Mouse (Mus musculus) liver, embryonic 14.5 days (tissue): ENCODE measurements around the gene Mogat2. TPM values are rescaled to one million over a fixed set of nuclear protein-coding genes. Genes with fewer than 3 reads are reported as not detected.

Experiments
- ATAC-seq: fragments of 200-750 bp; cut with Nextera tagmentation; 2 replicates; pipeline ENCODE4 v1.8.0; 2017; ENCODE audit warnings: moderate number of reproducible peaks, mild to moderate bottlenecking, moderate library complexity; ENCODE audit not compliant: insufficient read depth
- DNase-seq, 3 experiments: peaks; one replicate each; pipeline ENCODE4 v3.0.0-alpha.2; 2012 to 2013; ENCODE audit warnings: low read depth in 3 of 3, low spot score in 3 of 3
- H3K27ac ChIP-seq: fragments of 300-500 bp; sonication (generic); 2 replicates; pipeline ENCODE4 v1.5.1; 2014; ENCODE audit warnings: moderate library complexity, mild to moderate bottlenecking, control low read depth, inconsistent platforms
- H3K27me3 ChIP-seq: fragments of 300-500 bp; sonication (generic); 2 replicates; pipeline ENCODE4 v1.6.1; 2014; ENCODE audit warnings: mild to moderate bottlenecking, low read length, moderate library complexity; ENCODE audit not compliant: control insufficient read depth, insufficient read depth
- H3K36me3 ChIP-seq: fragments of 300-500 bp; sonication (generic); replicated peaks from 2 replicates; pipeline ENCODE4 v1.6.1; 2014; ENCODE audit warnings: low read depth; ENCODE audit not compliant: control insufficient read depth, insufficient read depth
- H3K4me1 ChIP-seq, 2 experiments: fragments of 200-500 bp in 1 of 2; fragments of 300-500 bp in 1 of 2; sonication (generic) in 1 of 2; replicated peaks; 2 replicates each; pipeline ENCODE4 v1.6.1; 2012 to 2014; ENCODE audit warnings: antibody characterized with exemption in 1 of 2, inconsistent platforms in 1 of 2, low read length in 1 of 2; ENCODE audit not compliant: control insufficient read depth in 2 of 2, insufficient read depth in 2 of 2
- H3K4me2 ChIP-seq: fragments of 300-500 bp; sonication (generic); 2 replicates; pipeline ENCODE4 v1.6.1; 2014; ENCODE audit warnings: low read depth, mild to moderate bottlenecking, control low read depth, moderate library complexity
- H3K4me3 ChIP-seq, 2 experiments: fragments of 200-500 bp in 1 of 2; fragments of 300-500 bp in 1 of 2; sonication (generic) in 1 of 2; 2 replicates each; pipeline ENCODE4 v1.5.1; 2012 to 2014; ENCODE audit warnings: low read depth in 2 of 2, low read length in 2 of 2, mild to moderate bottlenecking in 2 of 2, control low read depth in 1 of 2, inconsistent platforms in 1 of 2, moderate library complexity in 1 of 2; ENCODE audit not compliant: insufficient read depth in 1 of 2
- H3K9ac ChIP-seq: fragments of 300-500 bp; sonication (generic); replicated peaks from 2 replicates; pipeline ENCODE4 v1.6.1; 2014; ENCODE audit warnings: mild to moderate bottlenecking, control low read depth, moderate library complexity
- H3K9me3 ChIP-seq: fragments of 300-500 bp; sonication (generic); 2 replicates; pipeline ENCODE4 v1.6.1; 2016; ENCODE audit warnings: low read length, mixed read lengths; ENCODE audit not compliant: control insufficient read depth
- CTCF ChIP-seq: IDR thresholded peaks from 2 replicates; pipeline ENCODE4 v1.5.1; 2016; ENCODE audit warnings: antibody characterized with exemption, low read depth, control low read depth
- EP300 ChIP-seq: IDR thresholded peaks from 2 replicates; pipeline ENCODE4 v1.6.1; 2016; ENCODE audit warnings: antibody characterized with exemption, low read depth
- WGBS: fragments of 180-500 bp; shearing (Covaris S2); extraction: QIAGEN DNeasy Blood & Tissue Kit; methylation state at CpG from one replicate; pipeline ENCODE4 v1.1.7; 2014; ENCODE audit not compliant: insufficient replicate concordance; 5-methylcytosine and 5-hydroxymethylcytosine counted together
- polyA plus RNA-seq, 2 experiments: library from polyadenylated mRNA; depleted of rRNA in 1 of 2; stranded (reverse) in 1 of 2; unstranded in 1 of 2; fragments of >200 nt; fragmentation: Nextera tagmentation in 1 of 2; extraction: Ambion mirVana in 1 of 2; gene quantifications; 2 replicates each; pipeline versions ENCODE4 v1.2.1 to v1.2.3; 2012 to 2014

The Mogat2 gene
- polyA plus RNA-seq, 2 experiments = 13.5 to 30.3 TPM

DNA sequence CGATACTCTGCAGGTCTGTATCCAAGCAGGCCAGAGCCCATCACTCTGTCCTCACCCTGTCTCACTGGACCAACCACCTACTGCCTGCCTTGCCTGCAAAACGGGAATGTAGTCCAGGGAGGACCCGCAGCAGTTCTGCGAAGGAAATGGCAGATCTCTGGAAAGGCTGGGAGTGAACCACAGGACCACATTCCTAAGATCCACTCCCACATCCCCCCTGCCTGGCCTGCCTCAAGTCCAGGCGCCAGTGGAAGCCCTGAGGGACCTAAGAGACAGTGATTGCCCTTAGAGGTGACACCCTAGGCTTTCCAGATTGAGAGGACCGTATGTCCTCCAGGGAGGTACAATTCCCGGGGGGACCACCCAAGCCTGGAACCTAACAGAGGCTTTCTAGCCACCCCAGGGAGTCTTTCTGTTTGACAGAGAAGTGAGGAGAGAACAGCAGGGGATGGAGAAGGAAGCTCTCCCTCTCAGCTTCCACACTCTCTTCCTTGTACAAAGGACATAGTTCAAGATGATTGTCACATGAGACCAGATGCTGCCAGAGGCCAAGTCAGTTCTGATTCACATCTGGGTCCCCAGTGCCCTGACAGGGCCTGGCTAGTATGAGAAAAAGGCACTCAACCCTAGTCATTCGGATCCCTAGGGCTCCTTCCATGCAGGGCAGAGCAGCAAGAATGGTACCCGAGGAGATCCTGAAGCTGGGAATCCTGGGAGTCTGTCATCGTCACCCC is 66.5 kb downstream of the Mogat2 start:
- no peak overlapping the region for H3K4me2 ChIP-seq
- no peak for DNase-seq
- no peak overlapping the region for H3K4me3 ChIP-seq
- ATAC-seq = no peak
- peaks cover 0 to 15% of the 10 kb centered on the region in 2 experiments; a peak in 2 of 4 replicates for H3K4me1 ChIP-seq
- H3K36me3 ChIP-seq = no peaks in the 10 kb centered on the region
- no peaks in the 10 kb centered on the region for H3K9me3 ChIP-seq
- no peak for TF ChIP-seq EP300
- no peak for TF ChIP-seq CTCF
- H3K27ac ChIP-seq = no peak overlapping the region
- H3K9ac ChIP-seq = no peak overlapping the region
- no peaks in the 10 kb centered on the region for H3K27me3 ChIP-seq
- 49% methylated on average over 10 of the region's 10 CpGs for WGBS

DNA sequence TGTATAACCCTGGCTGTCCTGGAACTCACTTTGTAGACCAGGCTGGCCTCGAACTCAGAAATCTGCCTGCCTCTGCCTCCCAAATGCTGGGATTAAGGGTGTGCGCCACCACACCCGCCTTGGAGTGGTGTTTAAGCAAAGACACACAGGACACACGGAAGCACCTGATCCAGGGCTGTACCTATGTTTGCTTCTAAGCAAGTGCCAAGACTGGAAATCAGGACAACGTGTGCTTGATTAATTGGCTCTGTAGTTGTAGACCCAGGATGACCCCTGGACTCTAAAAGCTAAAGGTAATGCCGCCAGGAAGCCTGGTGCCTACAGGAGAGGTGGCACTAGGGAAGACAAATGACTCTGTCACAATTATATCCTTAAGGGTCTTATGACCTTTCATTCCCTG is 67.9 kb downstream of the Mogat2 start:
- no peaks in the 10 kb centered on the region for H3K36me3 ChIP-seq
- H3K9ac ChIP-seq = no peak overlapping the region
- no peak for TF ChIP-seq CTCF
- TF ChIP-seq EP300 = no peak
- WGBS = 68% methylated on average over 6 of the region's 6 CpGs
- H3K4me2 ChIP-seq = no peak overlapping the region
- H3K4me1 ChIP-seq = peaks cover 0 to 15% of the 10 kb centered on the region in 2 experiments; a peak in 2 of 4 replicates
- no peak overlapping the region for H3K27ac ChIP-seq
- no peaks in the 10 kb centered on the region for H3K9me3 ChIP-seq
- H3K27me3 ChIP-seq = no peaks in the 10 kb centered on the region
- ATAC-seq (no peak), DNase-seq (no peak)
- H3K4me3 ChIP-seq = no peak overlapping the region

DNA sequence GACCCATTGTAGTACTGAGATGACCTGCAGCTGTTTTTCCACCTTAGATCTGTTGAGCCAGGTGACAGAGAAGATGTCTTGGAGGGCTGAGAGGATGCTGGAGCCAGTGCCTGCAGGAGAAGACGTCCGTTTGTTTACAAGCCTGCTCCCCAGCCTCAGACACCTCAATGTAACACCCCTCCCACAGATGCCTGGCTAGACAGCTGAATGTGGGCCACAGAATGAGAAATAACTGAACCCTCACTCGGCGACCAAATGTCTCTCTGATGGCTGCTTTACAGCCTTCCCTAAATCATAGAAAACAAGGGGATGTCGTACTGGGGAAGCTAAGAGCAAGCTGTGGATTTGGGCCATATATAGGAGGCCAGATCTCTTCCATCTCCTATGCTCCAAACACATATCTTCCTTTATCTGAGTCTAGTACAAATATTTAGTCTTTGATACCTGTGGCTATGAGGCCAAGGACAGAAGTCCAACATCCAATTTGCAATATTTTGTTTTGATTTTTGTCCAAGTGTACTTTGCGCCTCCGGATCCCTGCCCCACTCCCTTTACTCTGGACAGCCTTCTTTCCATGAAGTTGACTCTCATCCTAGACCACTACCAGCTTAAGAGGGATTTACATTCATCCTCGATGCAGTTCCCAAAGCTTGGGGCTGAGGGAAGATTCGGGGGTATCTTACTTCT is 68.6 kb downstream of the Mogat2 start:
- ATAC-seq (no peak), DNase-seq (no peak)
- Histone ChIP-seq H3K27ac (no peak overlapping the region), H3K27me3 (no peaks in the 10 kb centered on the region), H3K9ac (no peak overlapping the region), H3K4me1 (peaks cover 0 to 15% of the 10 kb centered on the region in 2 experiments; a peak in 2 of 4 replicates), H3K4me3 (no peak overlapping the region), H3K9me3 (no peaks in the 10 kb centered on the region), H3K36me3 (no peaks in the 10 kb centered on the region), H3K4me2 (no peak overlapping the region)
- WGBS = 56% methylated on average over 9 of the region's 9 CpGs
- no peak for TF ChIP-seq EP300
- no peak for TF ChIP-seq CTCF

Other genes with a start within 250 kb of the Mogat2 start
- gene Uvrag, start 97.5 kb downstream of the Mogat2 start, polyA plus RNA-seq (2012; rRNA removed) = 2.4 and 3.9 TPM in 2 replicates
- gene Uvrag, start 97.5 kb downstream of the Mogat2 start, polyA plus RNA-seq (2014; fragmentation: Nextera tagmentation; extraction: Ambion mirVana) = 5.7 and 7.4 TPM in 2 replicates
- 44.0 and 50.0 TPM in 2 replicates for gene Dgat2, start 55.9 kb downstream of the Mogat2 start, polyA plus RNA-seq (2012; rRNA removed)
- gene Dgat2, start 55.9 kb downstream of the Mogat2 start, polyA plus RNA-seq (2014; fragmentation: Nextera tagmentation; extraction: Ambion mirVana) = 66.8 and 80.0 TPM in 2 replicates
- gene Map6, start 28.8 kb upstream of the Mogat2 start, polyA plus RNA-seq (2012; rRNA removed) = 0.01 and 0.09 TPM in 2 replicates
- 0.05 TPM in 1 of 2 replicates, not detected in the other for gene Map6, start 28.8 kb upstream of the Mogat2 start, polyA plus RNA-seq (2014; fragmentation: Nextera tagmentation; extraction: Ambion mirVana)
- gene Serpinh1, start 114.6 kb upstream of the Mogat2 start, polyA plus RNA-seq (2012; rRNA removed) = 34.5 and 34.9 TPM in 2 replicates
- gene Serpinh1, start 114.6 kb upstream of the Mogat2 start, polyA plus RNA-seq (2014; fragmentation: Nextera tagmentation; extraction: Ambion mirVana) = 23.3 and 23.4 TPM in 2 replicates
- 0.81 and 0.90 TPM in 2 replicates for gene Gdpd5, start 142.8 kb upstream of the Mogat2 start, polyA plus RNA-seq (2012; rRNA removed)
- 0.85 and 0.94 TPM in 2 replicates for gene Gdpd5, start 142.8 kb upstream of the Mogat2 start, polyA plus RNA-seq (2014; fragmentation: Nextera tagmentation; extraction: Ambion mirVana)
- gene Klhl35, start 227.4 kb upstream of the Mogat2 start, polyA plus RNA-seq (2012; rRNA removed) = 0.09 and 0.12 TPM in 2 replicates
- gene Klhl35, start 227.4 kb upstream of the Mogat2 start, polyA plus RNA-seq (2014; fragmentation: Nextera tagmentation; extraction: Ambion mirVana) = 0.09 and 0.38 TPM in 2 replicates
- 697 and 811 TPM in 2 replicates for gene Rps3, start 245.1 kb upstream of the Mogat2 start, polyA plus RNA-seq (2012; rRNA removed)
- 661 and 668 TPM in 2 replicates for gene Rps3, start 245.1 kb upstream of the Mogat2 start, polyA plus RNA-seq (2014; fragmentation: Nextera tagmentation; extraction: Ambion mirVana)